Mouse (Mus musculus) CH12.LX (cell line): Measurements from ENCODE around the gene Aldh3b2.

Experiments used
- JUND ChIP-seq: conservative IDR thresholded peaks from 2 replicates; pipeline ENCODE4 v1.6.1; 2011; ENCODE audit warnings: low read depth, low read length, improper control_type of control experiment
- KAT2A ChIP-seq: IDR thresholded peaks from 2 replicates; pipeline ENCODE4 v1.6.1; 2012; ENCODE audit warnings: low read length, improper control_type of control experiment, inconsistent platforms; ENCODE audit not compliant: insufficient replicate concordance
- MAFK ChIP-seq: IDR thresholded peaks from 2 replicates; pipeline ENCODE4 v1.6.1; 2011; ENCODE audit warnings: low read length, improper control_type of control experiment; ENCODE audit not compliant: insufficient replicate concordance
- MAZ ChIP-seq: IDR thresholded peaks from 2 replicates; pipeline ENCODE4 v1.6.1; 2012; ENCODE audit warnings: low read depth, mild to moderate bottlenecking, inconsistent platforms, low read length, improper control_type of control experiment, moderate library complexity
- POLR2A ChIP-seq: IDR thresholded peaks from 2 replicates; pipeline ENCODE4 v1.6.1; 2011; ENCODE audit warnings: low read depth, mild to moderate bottlenecking, improper control_type of control experiment, low read length

DNA sequence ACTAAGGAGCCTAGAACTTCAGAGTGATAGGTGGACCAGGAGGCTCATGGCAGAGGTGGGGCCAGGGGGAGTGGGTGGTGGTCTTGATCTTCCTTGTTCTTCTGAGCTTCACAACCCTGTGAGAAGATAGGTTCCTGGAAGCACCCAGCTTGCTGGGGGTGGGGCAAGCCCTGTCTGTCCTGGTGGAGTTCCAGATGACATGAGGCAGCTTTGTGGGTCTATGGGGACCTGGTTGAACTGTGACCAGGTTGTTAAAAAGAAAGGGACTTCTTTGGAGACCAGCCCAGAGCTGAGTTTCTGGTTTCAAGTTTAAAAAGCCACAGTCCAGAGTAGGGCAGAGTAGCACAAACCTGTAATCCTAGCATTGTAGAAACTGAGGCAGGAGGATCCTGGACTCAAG lies 13.1 kb upstream of the Aldh3b2 start:
- TF ChIP-seq KAT2A (no peak), POLR2A (no peak), MAZ (no peak), JUND (no peak), MAFK (no peak)
